Mouse (Mus musculus) CD8-positive naive resting alpha-beta T cell, adult 2 months (primary cell): Measurements from ENCODE around the gene Senp1.

ENCODE experiments used
- DNase-seq, 2 experiments: peaks; one replicate each; pipeline ENCODE4 v3.0.0; 2022; ENCODE audit warnings: low read depth in 2 of 2, low spot score in 2 of 2

Senp1 gene

GRCm38 (mm10) chr15:98002991-98003821 lies 90.3 kb downstream of the Senp1 start:
- DNase-seq: no peak

GRCm38 (mm10) chr15:98002113-98002990 lies 91.2 kb downstream of the Senp1 start:
- DNase-seq: no peak

DNA sequence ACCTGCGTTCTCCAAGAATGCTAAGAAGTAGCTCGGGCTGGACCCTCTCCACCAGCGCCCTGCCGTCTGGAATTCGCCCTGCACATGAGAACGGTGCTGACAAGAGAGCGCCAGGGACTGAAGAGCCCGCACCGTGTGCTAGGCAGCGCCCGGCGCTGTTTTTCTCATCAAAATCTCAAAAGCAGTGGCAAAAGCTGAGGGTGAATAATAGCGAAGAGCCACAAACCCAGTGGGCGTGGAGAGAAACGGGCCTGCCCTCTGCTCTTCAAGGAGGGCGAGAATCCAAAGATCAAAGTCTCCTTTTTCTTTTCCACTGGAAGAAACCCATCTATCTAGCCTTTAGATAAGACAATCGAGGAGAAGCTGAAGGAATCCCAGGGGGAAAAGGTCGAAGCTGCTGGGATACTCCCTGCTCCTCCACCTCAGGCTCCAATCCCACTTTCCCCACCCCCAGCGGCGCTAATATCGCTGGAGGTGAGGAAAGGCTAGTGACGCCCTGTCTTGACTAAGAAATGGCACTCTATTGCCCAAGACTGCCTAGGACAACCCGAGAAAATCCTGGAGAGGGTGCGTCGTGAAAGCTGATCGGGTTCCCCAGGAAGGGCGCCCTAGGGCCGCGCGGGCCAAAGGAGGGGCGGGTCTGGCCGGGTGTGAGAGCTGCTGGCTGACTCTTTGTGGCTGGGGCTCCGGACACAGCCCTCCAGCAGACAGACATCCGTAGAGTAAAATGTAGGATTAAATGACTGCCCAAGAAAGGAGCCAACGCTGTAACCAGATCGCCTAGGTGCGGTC lies 92.0 kb downstream of the Senp1 start:
- DNase-seq: no peak

DNA sequence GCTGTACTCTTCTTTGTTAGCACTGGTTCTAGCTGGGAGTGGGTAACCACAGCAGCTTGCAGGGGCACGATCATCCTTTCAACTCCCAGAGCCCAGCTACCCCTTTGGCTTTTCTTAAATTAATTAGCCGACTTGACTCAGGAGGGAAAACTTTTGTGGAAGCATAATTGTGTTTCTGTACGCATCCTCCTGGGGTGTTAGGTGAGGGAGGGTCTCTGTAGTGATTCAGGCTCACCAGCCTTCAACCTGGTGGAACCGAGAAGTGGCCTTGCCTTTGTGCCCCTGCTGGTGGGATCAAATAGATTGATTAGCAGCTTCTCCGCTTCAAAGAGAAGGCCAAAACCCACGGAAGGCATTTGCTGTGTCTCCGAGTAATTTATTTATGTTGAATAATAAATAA lies 93.6 kb downstream of the Senp1 start:
- DNase-seq: no peak

DNA sequence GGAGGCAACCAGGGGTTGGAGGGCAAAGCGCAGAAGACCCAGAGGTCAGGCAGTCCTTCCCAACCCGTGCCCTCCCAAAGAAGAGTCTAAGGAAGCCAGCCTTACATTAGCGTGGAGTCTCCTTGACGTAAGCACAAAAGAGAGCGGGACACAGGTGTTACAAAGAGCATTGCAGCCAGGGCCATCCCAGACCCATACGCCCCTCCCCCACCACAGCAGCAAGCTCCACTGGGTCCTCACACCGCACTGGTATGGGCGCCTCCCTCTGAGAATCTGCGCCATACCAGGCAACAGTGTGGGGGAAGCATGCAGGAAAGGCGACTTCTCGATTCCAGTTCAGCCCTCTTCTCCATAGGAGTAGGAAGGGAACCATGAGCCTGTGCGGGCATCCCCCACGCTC lies 94.0 kb downstream of the Senp1 start:
- DNase-seq: no peak

DNA sequence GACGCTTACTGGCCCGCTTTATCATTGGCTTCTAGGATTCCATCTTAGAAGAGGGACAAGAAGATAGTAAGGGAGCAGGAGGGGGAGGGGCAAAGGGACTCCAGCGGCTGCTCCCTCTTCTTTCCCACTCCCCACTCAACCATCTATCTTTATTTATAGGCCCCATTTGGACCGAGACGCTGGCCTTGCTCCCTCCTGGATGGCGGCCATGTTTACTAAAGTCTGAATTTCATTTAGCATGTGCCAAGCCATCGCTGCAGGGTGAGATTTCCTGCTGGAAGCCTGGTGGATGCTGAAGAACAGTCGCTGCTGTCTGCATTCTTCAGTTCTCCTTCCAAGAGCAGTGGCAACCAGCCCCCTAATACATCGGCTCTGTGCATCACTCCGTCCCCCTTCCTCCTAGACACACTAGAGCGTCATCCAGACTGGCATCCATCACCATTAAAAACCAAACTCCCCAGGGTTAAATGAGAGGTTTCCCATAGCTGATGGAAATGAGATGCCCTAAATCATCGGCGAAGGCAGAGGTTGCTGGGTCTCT lies 96.8 kb downstream of the Senp1 start:
- DNase-seq: no peak

GRCm38 (mm10) chr15:97992712-97993286 lies 100.7 kb downstream of the Senp1 start:
- peak; percentile 4 to 20 for DNase-seq

DNA sequence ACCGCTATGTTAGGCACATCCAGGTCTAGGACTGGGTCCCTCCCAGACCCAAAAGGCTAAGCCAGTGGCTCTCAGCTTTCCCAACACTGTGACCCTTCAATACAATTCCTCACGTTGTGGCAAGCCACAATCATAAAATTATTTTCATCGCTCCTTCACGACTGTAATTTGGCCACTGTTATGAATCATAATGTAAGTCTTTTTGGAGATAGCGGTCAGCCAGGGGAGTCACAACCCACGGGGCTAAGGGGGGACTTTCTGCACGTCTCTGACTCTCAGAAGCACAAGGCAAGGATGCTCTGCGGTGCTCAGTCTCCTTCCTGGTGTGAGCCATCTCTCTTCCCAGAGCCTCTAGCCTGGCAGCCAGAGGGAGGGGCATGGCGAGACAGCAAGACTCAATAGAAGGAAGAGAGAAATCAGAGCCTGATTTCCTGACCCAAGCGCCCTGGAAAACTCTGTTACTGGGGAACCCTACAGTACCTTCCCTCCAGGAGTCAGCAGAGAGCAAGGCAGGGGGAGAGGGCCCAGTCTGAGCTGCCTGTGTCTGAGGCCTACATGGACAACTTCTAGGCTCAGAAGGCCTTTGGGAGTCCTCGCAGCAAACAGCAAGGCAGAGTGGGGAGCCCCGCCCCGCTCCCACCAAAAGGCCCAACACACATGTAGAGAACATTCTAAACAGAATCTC lies 101.4 kb downstream of the Senp1 start:
- no peak for DNase-seq

DNA sequence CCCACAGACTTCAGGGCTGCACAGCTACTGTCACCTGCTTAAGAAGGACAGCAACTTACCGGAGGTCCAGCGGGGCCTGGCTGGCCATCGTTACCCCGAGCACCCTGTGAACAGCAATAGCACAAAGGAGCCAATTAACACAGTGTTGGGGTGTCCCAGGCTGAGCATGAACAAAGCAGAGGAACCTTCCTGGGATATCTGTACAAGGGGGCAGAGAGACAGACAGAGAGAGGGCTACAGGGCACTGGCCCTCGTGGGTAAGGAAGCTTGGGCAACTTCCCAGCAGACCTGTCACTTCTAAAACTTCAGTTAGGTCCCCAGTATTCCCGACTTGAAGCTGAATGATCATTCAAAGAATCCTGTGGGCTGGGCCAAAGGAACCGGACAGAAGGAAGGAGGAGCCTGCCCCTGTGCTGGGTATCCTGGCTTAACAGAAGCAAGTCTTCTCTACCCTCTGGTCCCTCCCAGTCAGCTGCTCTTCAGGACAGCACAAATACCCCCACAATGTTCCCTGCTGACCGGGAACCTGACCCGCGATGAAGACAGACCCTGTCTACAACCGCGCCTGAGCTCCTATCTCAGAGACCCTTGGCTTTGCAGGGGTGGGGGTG lies 102.2 kb downstream of the Senp1 start:
- DNase-seq: no peak

DNA sequence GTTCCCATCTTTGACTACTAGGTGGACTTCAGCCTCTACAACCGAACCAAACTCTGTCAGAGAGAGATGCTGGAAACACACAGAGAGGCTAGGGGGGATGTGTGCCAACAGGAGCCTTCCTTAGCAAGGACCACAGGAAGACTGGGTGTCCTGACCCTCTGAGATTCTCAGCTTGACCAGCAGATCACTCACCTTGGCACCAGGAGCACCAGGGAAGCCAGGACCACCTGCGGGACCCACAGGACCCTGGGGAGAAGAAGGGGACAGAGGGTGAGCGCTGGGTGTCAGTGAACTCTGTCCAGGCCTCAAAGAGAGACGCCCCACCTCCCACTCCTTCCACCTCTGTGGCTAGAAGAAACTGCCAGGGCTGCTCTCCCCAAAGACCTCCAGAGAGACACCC lies 102.8 kb downstream of the Senp1 start:
- no peak for DNase-seq

DNA sequence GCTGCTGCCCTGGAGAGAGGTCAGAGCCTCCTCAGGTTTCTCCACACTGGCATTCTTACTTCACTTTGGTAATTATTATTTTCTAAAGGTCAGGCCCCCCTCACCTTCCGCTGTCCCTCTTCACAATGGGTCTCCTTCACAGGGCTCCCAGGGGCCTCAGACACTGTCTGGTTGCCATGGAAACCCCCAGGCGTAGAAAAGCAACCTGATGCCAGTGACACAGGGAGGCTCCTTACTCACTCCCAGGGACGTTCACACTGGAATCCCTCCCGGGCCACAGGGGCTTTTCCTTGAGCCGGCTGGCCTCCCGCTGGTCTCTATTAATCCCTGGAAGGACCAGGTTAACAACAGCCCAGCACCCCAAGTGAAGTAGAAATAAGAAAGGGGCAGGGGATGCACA lies 103.4 kb downstream of the Senp1 start:
- no peak for DNase-seq

- DNase-seq: no peak
These were observed 104.0 kb downstream of the Senp1 start for GRCm38 (mm10) chr15:97989544-97989943.
